ENCODE assay signal across 21 mouse cellular contexts in genomic region chr3:152820406-152820805, GRCm38 (mm10).
"Had no signal": no experiment of that assay in that cellular context is flagged by ENCODE, and none has a peak within 500 bp of the region (broad histone marks: within the 10 kb centered on the region; RNA-seq: fewer than 3 reads in every experiment).

No protein-coding gene starts in this region.

- H3K27ac ChIP-seq: limb, embryonic 10.5 days; limb, embryonic 12.5 days; limb, embryonic 13.5 days; limb, embryonic 15.5 days; liver, embryonic 12.5 days; liver, embryonic 13.5 days; liver, embryonic 14.5 days; liver, embryonic 15.5 days; lung, embryonic 15.5 days; macrophage; midbrain, embryonic 10.5 days; midbrain, embryonic 12.5 days; midbrain, embryonic 13.5 days; midbrain, embryonic 15.5 days had no signal

- H3K4me1 ChIP-seq: limb, embryonic 10.5 days; limb, embryonic 12.5 days; limb, embryonic 13.5 days; limb, embryonic 15.5 days; liver, embryonic 12.5 days; liver, embryonic 13.5 days; liver, embryonic 15.5 days; lung, embryonic 15.5 days; midbrain, embryonic 10.5 days; midbrain, embryonic 12.5 days; midbrain, embryonic 13.5 days; midbrain, embryonic 15.5 days had no signal

- H3K27me3 ChIP-seq: limb, embryonic 12.5 days; limb, embryonic 13.5 days; limb, embryonic 15.5 days; liver, embryonic 12.5 days; liver, embryonic 13.5 days; liver, embryonic 15.5 days; lung, embryonic 15.5 days; megakaryocyte, embryonic 14.5 days; midbrain, embryonic 12.5 days; midbrain, embryonic 13.5 days; midbrain, embryonic 15.5 days had no signal

- H3K9me3 ChIP-seq: limb, embryonic 10.5 days; limb, embryonic 12.5 days; limb, embryonic 13.5 days; limb, embryonic 15.5 days; liver, embryonic 12.5 days; liver, embryonic 13.5 days; liver, embryonic 15.5 days; lung, embryonic 15.5 days; midbrain, embryonic 10.5 days; midbrain, embryonic 12.5 days; midbrain, embryonic 13.5 days; midbrain, embryonic 15.5 days had no signal

- ATAC-seq: liver, embryonic 12.5 days; liver, postnatal 0 days; midbrain, embryonic 13.5 days; midbrain, embryonic 15.5 days had no signal

- H3K9ac ChIP-seq: limb, embryonic 12.5 days; limb, embryonic 13.5 days; limb, embryonic 15.5 days; liver, embryonic 12.5 days; liver, embryonic 13.5 days; liver, embryonic 14.5 days; liver, embryonic 15.5 days; liver, postnatal 0 days; lung, embryonic 14.5 days; lung, embryonic 15.5 days; midbrain, embryonic 12.5 days; midbrain, embryonic 13.5 days; midbrain, embryonic 15.5 days had no signal

- H3K36me3 ChIP-seq: limb, embryonic 10.5 days; limb, embryonic 12.5 days; limb, embryonic 13.5 days; limb, embryonic 15.5 days; liver, embryonic 12.5 days; liver, embryonic 13.5 days; liver, embryonic 15.5 days; lung, embryonic 15.5 days; midbrain, embryonic 10.5 days; midbrain, embryonic 12.5 days; midbrain, embryonic 15.5 days had no signal

- H3K4me3 ChIP-seq: limb, embryonic 10.5 days; limb, embryonic 12.5 days; limb, embryonic 13.5 days; limb, embryonic 15.5 days; liver, embryonic 12.5 days; liver, embryonic 13.5 days; liver, embryonic 15.5 days; lung, embryonic 15.5 days; megakaryocyte, embryonic 14.5 days; midbrain, embryonic 10.5 days; midbrain, embryonic 12.5 days; midbrain, embryonic 13.5 days; midbrain, embryonic 15.5 days; myocyte had no signal

- H3K4me2 ChIP-seq: limb, embryonic 12.5 days; limb, embryonic 13.5 days; limb, embryonic 15.5 days; liver, embryonic 11.5 days; liver, embryonic 12.5 days; liver, embryonic 13.5 days; liver, embryonic 15.5 days; lung, embryonic 14.5 days; lung, embryonic 15.5 days; midbrain, embryonic 11.5 days; midbrain, embryonic 12.5 days; midbrain, embryonic 13.5 days; midbrain, embryonic 15.5 days had no signal

- DNase-seq: midbrain, embryonic 14.5 days had no signal
